Mouse (Mus musculus) hindbrain, embryonic 16.5 days (tissue): ENCODE data around the gene Vps53. TPM values are rescaled to one million over a fixed set of nuclear protein-coding genes. Genes with fewer than 3 reads are reported as not detected.

Experiments
- ATAC-seq: fragments of 200-750 bp; cut with Nextera tagmentation; 2 replicates; pipeline ENCODE4 v1.8.0; 2017; ENCODE audit warnings: moderate TSS enrichment, moderate library complexity
- H3K27ac ChIP-seq: fragments of 300-500 bp; sonication (generic); 2 replicates; pipeline ENCODE4 v1.5.1; 2014; ENCODE audit warnings: low read depth, mild to moderate bottlenecking, control low read depth, low read length, moderate library complexity
- H3K27me3 ChIP-seq: fragments of 300-500 bp; sonication (generic); replicated peaks from 2 replicates; pipeline ENCODE4 v1.6.1; 2014; ENCODE audit warnings: low read length; ENCODE audit not compliant: control insufficient read depth, insufficient read depth
- H3K36me3 ChIP-seq: fragments of 300-500 bp; sonication (generic); 2 replicates; pipeline ENCODE4 v1.6.1; 2014; ENCODE audit warnings: mild to moderate bottlenecking, low read length, moderate library complexity, mixed read lengths; ENCODE audit not compliant: control insufficient read depth, insufficient read depth
- H3K4me1 ChIP-seq: fragments of 300-500 bp; sonication (generic); 2 replicates; pipeline ENCODE4 v1.6.1; 2014; ENCODE audit warnings: low read depth, low read length; ENCODE audit not compliant: control insufficient read depth, insufficient read depth
- H3K4me2 ChIP-seq: fragments of 300-500 bp; sonication (generic); 2 replicates; pipeline ENCODE4 v1.6.1; 2014; ENCODE audit warnings: mild to moderate bottlenecking, low read length, control low read depth, moderate library complexity
- H3K4me3 ChIP-seq: fragments of 300-500 bp; sonication (generic); 2 replicates; pipeline ENCODE4 v1.5.1; 2014; ENCODE audit warnings: mild to moderate bottlenecking, low read length, control low read depth, moderate library complexity
- H3K9ac ChIP-seq: fragments of 300-500 bp; sonication (generic); 2 replicates; pipeline ENCODE4 v1.6.1; 2014; ENCODE audit warnings: low read depth, mild to moderate bottlenecking, control low read depth, low read length, moderate library complexity
- H3K9me3 ChIP-seq: fragments of 300-500 bp; sonication (generic); 2 replicates; pipeline ENCODE4 v1.6.1; 2014; ENCODE audit warnings: mild to moderate bottlenecking, low read length, moderate library complexity; ENCODE audit not compliant: control insufficient read depth
- WGBS: fragments of 180-500 bp; shearing (Covaris S2); extraction: QIAGEN DNeasy Blood & Tissue Kit; methylation state at CpG from one replicate; pipeline ENCODE4 v1.1.7; 2014; 5-methylcytosine and 5-hydroxymethylcytosine counted together
- polyA plus RNA-seq: library from polyadenylated mRNA; unstranded; fragments of >200 nt; fragmentation: Nextera tagmentation; extraction: Ambion mirVana; gene quantifications from 2 replicates; pipeline ENCODE4 v1.2.1, GENCODE M21; 2015

Gene Vps53
- polyA plus RNA-seq, 1 experiment from 2014 or later = 69.3 TPM

- H3K36me3 ChIP-seq = peaks cover 27% of the 10 kb centered on the region
Observed at GRCm38 (mm10) chr11:76210228-76210985, 31.0 kb upstream of the Vps53 start.

DNA sequence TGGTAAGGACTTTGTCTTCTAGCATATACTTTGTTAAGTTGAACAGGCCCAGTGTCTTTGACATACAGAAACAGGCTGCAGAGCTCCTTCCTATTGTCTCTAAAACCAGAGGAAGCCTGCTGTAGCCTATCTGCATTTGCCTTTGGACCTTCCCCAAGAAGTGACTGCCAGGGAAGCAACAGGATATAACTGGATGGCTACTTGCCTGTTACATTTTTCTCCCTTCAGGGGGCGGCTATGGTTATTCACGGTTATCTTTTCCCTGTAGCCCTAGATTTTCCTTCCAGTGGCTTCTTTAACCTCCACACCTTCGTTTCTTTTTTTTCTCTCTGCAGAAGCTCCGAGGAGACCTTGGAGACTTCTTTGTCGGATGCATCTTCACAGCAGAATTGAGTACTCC, 27.3 kb upstream of the Vps53 start:
- no peak for ATAC-seq
- peaks cover 13% of the 10 kb centered on the region for H3K4me1 ChIP-seq
- peaks cover 19% of the 10 kb centered on the region for H3K36me3 ChIP-seq
- H3K27me3 ChIP-seq = no peaks in the 10 kb centered on the region
- H3K9me3 ChIP-seq = no peaks in the 10 kb centered on the region
- H3K4me3 ChIP-seq = no peak overlapping the region
- no peak overlapping the region for H3K4me2 ChIP-seq
- 84% methylated on average over 5 of the region's 5 CpGs for WGBS
- no peak overlapping the region for H3K27ac ChIP-seq
- no peak overlapping the region for H3K9ac ChIP-seq

More at GRCm38 (mm10) chr11:76210228-76210985, 31.0 kb upstream of the Vps53 start:
- Histone ChIP-seq H3K27ac (no peak overlapping the region), H3K4me1 (no peaks in the 10 kb centered on the region), H3K27me3 (no peaks in the 10 kb centered on the region), H3K4me2 (no peak overlapping the region), H3K9me3 (no peaks in the 10 kb centered on the region), H3K9ac (no peak overlapping the region), H3K4me3 (no peak overlapping the region)
- 90% methylated on average over 13 of the region's 13 CpGs for WGBS
- no peak for ATAC-seq

DNA sequence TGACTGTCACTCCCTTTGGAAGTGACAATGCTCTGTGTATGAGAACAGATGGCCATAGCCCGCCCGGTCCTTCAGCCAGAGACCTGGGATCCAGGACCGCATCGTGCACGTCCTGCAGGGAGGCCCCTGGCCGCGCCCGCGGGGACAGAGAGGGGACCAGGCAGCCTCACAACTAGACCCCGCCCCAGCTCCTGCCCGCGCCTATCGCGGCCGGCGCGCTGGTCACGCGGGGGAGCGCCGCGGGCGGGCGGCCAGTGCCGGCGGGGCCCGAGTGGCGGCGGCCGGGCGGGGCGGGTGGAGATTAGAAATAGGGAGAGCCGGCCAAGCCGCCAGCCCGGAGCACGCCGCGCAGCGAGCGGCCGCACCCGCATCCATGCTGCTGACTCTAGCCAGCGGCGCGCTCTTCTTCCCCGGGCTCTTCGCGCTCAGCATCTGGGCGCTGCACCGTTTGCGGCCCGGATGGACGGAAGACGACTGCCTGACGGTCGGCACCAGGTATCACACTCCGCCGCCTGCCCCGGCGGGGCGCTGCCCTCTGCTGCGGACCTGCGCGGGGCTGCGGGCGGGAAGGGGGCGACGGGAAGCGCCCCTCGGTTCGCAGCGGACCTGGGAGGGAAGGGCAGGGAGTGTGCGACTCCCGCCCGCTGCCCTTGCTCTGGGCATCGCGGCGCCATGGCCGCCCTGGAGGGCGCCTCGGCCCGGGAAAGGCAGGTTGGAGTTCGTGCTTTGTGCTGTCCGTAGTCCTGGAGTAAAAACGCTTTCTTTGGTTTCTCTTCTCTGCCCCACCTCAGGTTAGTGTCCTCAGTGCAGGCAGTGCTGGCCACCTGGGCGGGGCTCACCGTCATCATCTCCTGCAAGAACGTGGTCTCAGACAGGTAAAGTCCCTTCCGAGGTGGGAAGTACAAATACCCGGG, 22.6 kb upstream of the Vps53 start:
- Histone ChIP-seq H3K27ac (peak overlapping the region; percentile 89), H3K36me3 (peaks cover 5% of the 10 kb centered on the region), H3K27me3 (no peaks in the 10 kb centered on the region), H3K4me3 (peak overlapping the region; percentile 98), H3K4me2 (peak overlapping the region; percentile 82), H3K4me1 (peaks cover 16% of the 10 kb centered on the region), H3K9ac (peak overlapping the region; percentile 97), H3K9me3 (no peaks in the 10 kb centered on the region)
- peak; percentile 98 for ATAC-seq
- under 1% methylated on average over 76 of the region's 90 CpGs for WGBS

- no peak overlapping the region for H3K4me2 ChIP-seq
- no peak overlapping the region for H3K27ac ChIP-seq
- no peaks in the 10 kb centered on the region for H3K27me3 ChIP-seq
- peaks cover 4% of the 10 kb centered on the region for H3K4me1 ChIP-seq
- 64% methylated on average over 8 of the region's 8 CpGs for WGBS
- no peak overlapping the region for H3K9ac ChIP-seq
- H3K36me3 ChIP-seq = no peaks in the 10 kb centered on the region
- no peaks in the 10 kb centered on the region for H3K9me3 ChIP-seq
- H3K4me3 ChIP-seq = no peak overlapping the region
- no peak for ATAC-seq
Observed at GRCm38 (mm10) chr11:76196977-76197469, 17.6 kb upstream of the Vps53 start.

GRCm38 (mm10) chr11:76196275-76196976, 17.0 kb upstream of the Vps53 start:
- no peak overlapping the region for H3K4me3 ChIP-seq
- no peak overlapping the region for H3K9ac ChIP-seq
- peaks cover 2% of the 10 kb centered on the region for H3K4me1 ChIP-seq
- H3K9me3 ChIP-seq = no peaks in the 10 kb centered on the region
- no peaks in the 10 kb centered on the region for H3K36me3 ChIP-seq
- no peak overlapping the region for H3K4me2 ChIP-seq
- ATAC-seq = no peak
- WGBS = 59% methylated on average over 8 of the region's 8 CpGs
- H3K27ac ChIP-seq = no peak overlapping the region
- H3K27me3 ChIP-seq = no peaks in the 10 kb centered on the region

GRCm38 (mm10) chr11:76186908-76187307, 7.5 kb upstream of the Vps53 start:
- ATAC-seq = no peak
- Histone ChIP-seq H3K9ac (no peak overlapping the region), H3K9me3 (no peaks in the 10 kb centered on the region), H3K4me2 (no peak overlapping the region), H3K4me1 (no peaks in the 10 kb centered on the region), H3K27ac (no peak overlapping the region), H3K4me3 (no peak overlapping the region), H3K36me3 (no peaks in the 10 kb centered on the region), H3K27me3 (no peaks in the 10 kb centered on the region)
- WGBS = 85% methylated on average over 6 of the region's 6 CpGs

DNA sequence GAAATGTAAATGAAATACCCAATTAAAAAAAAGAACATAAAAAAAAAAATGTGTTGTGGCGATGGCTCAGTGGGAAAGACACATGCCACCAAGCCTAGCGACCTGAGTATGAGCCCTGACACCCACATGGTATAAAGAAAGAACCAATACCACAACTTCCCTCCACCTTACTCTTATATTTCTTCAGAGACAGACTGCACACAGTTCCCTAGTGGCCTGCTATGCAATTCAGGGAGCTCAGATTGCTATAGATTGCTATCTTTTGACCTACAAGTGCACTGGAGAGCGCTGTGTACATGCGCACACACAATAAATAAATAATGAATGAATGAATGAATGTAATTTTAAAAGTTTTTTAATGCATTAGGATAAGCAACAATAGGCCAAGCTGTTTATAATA, 4.3 kb upstream of the Vps53 start:
- no peaks in the 10 kb centered on the region for H3K36me3 ChIP-seq
- H3K27me3 ChIP-seq = no peaks in the 10 kb centered on the region
- no peak overlapping the region for H3K4me3 ChIP-seq
- H3K9ac ChIP-seq = no peak overlapping the region
- WGBS = 84% methylated on average over 4 of the region's 4 CpGs
- H3K27ac ChIP-seq = no peak overlapping the region
- peaks cover 5% of the 10 kb centered on the region for H3K4me1 ChIP-seq
- no peaks in the 10 kb centered on the region for H3K9me3 ChIP-seq
- no peak overlapping the region for H3K4me2 ChIP-seq
- ATAC-seq = no peak

DNA sequence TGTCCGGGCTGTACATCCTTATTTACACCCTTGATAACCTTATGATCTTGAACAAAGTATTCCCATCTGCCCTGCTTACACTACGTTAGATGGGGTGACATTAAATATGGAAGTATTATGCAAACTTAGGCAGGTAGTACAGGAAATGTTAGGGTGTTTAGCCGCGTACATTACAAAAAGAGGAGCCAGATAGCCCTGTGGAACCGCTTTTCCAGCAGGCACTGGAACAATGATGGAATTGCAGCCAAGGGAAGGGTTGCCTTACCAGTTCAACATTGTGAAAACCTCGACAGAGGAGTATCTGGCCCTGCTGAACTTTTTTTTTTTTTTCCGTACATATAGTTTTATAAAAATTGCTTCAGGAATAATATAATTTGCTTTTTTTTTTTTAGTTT, 696 bp upstream of the Vps53 start:
- Histone ChIP-seq H3K27ac (no peak overlapping the region), H3K36me3 (no peaks in the 10 kb centered on the region), H3K4me2 (peak overlapping the region; percentile 60), H3K9me3 (no peaks in the 10 kb centered on the region), H3K4me1 (peaks cover 12% of the 10 kb centered on the region), H3K9ac (peak overlapping the region; percentile 73), H3K4me3 (peak overlapping the region; percentile 93), H3K27me3 (no peaks in the 10 kb centered on the region)
- WGBS = 20% methylated on average over 7 of the region's 7 CpGs
- no peak for ATAC-seq
